Mouse (Mus musculus) granulocyte monocyte progenitor cell, adult 5-6 weeks (primary cell): Measurements from ENCODE around the gene Krtap4-1. TPM values are rescaled to one million over a fixed set of nuclear protein-coding genes. Genes with fewer than 3 reads are reported as not detected.

ENCODE experiments used
- ATAC-seq: replicated peaks from 2 replicates; pipeline ENCODE4 v1.8.0; 2016; ENCODE audit warnings: mild to moderate bottlenecking, moderate TSS enrichment, inconsistent platforms; ENCODE audit not compliant: poor library complexity, severe bottlenecking
- total RNA-seq, 2 experiments: library from RNA; stranded (forward) in 1 of 2; stranded (reverse) in 1 of 2; fragments of 200-712, 200-1000 nt in 1 of 2; fragments of >200 nt in 1 of 2; fragmentation: Nextera tagmentation in 1 of 2; gene quantifications; 2 replicates each; pipeline ENCODE4 v1.2.3; 2014 to 2017

Krtap4-1 gene
- total RNA-seq, 2 experiments from 2014 or later: not detected

DNA sequence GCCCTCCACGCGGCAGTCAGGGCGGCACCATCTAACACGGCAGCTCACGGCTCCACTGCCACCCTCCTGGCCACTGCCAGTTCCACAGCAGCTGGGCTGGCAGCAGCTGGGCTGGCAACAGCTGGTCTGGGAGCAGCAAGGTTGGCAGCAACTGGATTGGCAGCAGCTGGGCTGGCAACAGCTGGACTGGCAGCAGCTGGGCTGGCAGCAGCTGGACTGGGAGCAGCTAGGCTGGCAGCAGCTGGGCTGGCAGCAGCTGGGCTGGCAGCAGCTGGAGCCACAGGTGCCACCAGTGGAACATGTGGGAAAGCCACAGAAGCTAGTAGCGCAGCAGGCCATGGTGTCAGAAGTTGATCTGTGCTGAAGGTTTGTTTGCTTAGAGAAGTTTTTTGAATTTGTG, 37.1 kb downstream of the Krtap4-1 start, which contains the start of gene Krtap1-3:
Krtap1-3 (minus strand) TSS at position 359 of the 400 bp plus-strand sequence.
- ATAC-seq: no peak

DNA sequence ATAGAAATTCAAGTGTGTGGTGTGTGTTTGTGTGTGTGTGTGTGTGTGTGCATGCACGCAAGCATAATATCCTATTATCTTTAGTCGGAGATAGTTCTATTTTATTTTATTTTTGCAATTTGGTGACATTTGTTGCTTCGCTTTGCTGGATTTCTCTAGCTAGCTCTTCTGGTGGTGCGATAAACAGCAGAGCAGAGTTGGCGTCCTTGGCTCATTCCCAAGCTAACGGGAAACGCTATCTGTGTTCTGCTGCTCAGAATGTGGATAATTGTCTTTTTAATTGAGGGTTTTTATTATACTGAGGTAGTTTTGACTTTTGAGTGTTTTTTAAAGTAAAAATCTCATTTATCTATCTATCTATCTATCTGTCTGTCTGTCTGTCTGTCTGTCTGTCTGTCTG, 42.9 kb downstream of the Krtap4-1 start:
- ATAC-seq: no peak

DNA sequence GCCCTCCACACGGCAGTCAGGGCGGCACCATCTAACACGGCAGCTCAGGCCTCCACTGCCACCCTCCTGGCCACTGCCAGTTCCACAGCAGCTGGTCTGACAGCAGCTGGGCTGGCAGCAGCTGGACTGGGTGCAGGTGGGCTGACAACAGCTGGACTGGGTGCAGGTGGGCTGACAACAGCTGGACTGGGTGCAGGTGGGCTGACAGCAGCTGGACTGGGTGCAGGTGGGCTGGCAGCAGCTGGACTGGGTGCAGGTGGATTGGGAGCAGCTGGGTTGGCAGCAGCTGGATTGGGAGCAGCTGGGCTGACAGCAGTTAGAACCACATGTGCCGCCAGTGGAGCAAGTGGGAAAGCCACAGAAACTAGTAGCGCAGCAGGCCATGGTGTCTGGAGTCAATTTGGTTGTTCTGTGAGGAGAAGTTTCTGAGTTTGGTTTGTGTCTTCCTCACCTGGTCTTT, 44.8 kb downstream of the Krtap4-1 start, which contains the start of gene Krtap1-4:
Krtap1-4 (minus strand) TSS at position 410 of the 460 bp plus-strand sequence.
- ATAC-seq: no peak

DNA sequence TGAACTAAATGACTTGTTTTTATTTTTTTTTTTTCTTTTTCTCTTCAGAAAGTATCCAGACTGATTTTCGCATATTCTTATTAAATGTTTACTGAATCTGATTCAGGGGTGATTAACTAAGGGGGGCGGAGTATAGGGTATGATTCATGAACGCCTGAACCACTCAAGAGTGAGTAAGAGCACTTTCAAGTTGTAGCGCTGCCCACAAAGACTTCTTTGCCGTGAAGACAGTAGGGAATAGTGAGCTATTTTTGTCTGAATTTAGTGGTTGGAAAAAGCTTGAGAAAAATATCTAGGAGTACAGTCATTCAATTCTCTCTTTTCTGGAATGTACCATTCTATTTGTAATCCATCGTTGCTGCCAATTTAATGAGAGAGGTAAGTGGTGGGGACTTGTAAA, 46.5 kb downstream of the Krtap4-1 start:
- no peak for ATAC-seq

DNA sequence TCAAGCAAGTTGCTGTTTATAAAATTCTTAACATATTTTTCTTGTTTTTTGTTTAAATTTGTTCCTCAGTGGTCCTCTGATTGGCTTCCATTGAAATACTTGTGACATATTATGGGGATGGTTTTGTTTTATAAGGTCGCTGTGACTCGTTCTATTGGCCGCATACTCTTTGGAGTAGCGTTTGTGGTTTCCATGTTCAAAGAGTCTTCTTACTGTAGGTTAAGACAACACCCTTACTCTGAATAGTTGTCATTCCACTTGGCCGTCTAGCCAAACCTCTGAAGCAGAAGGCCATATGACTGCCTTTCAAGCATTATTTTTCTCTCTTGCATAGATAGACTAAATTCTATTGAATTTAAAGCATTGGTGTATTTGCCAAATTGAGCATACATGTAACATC, 47.0 kb downstream of the Krtap4-1 start:
- ATAC-seq: no peak

DNA sequence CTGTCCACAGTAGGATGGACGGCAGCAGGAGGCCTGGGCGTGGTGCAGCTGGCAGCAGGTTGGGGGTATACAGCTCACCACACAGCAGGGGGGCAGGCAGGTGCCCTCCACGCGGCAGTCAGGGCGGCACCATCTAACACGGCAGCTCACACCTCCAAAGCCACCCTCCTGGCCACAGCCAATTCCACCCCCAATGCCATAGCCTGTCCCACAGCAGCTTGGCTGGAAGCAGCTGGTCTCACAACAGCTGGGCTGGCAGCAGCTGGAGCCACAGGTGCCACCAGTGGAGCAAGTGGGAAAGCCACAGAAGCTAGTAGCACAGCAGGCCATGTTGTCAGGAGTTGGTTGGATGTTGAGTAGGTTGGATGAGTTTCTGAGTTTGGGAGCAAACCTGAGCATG, 47.4 kb downstream of the Krtap4-1 start, which contains the start of gene Krtap1-5:
Krtap1-5 (minus strand) TSS at position 381 of the 400 bp plus-strand sequence.
- no peak for ATAC-seq

Other genes starting within 250 kb of the Krtap4-1 start
Only the 30 nearest of the 38 such genes appear.
- gene Krt23, start 135.1 kb downstream of the Krtap4-1 start, total RNA-seq (2014; fragmentation: Nextera tagmentation): not detected in 2 replicates
- gene Krt23, start 135.1 kb downstream of the Krtap4-1 start, total RNA-seq (2017): not detected in 2 replicates
- gene Krt39, start 106.9 kb downstream of the Krtap4-1 start, total RNA-seq (2014; fragmentation: Nextera tagmentation): not detected in 2 replicates
- not detected in 2 replicates for gene Krt39, start 106.9 kb downstream of the Krtap4-1 start, total RNA-seq (2017)
- gene Krt40, start 85.1 kb downstream of the Krtap4-1 start, total RNA-seq (2014; fragmentation: Nextera tagmentation): not detected in 2 replicates
- gene Krt40, start 85.1 kb downstream of the Krtap4-1 start, total RNA-seq (2017): not detected in 2 replicates
- gene Krtap3-3, start 77.4 kb downstream of the Krtap4-1 start, total RNA-seq (2014; fragmentation: Nextera tagmentation): not detected in 2 replicates
- not detected in 2 replicates for gene Krtap3-3, start 77.4 kb downstream of the Krtap4-1 start, total RNA-seq (2017)
- not detected in 2 replicates for gene Krtap3-2, start 71.4 kb downstream of the Krtap4-1 start, total RNA-seq (2014; fragmentation: Nextera tagmentation)
- gene Krtap3-2, start 71.4 kb downstream of the Krtap4-1 start, total RNA-seq (2017): not detected in 2 replicates
- not detected in 2 replicates for gene Gm11939, start 68.8 kb downstream of the Krtap4-1 start, total RNA-seq (2014; fragmentation: Nextera tagmentation)
- not detected in 2 replicates for gene Gm11939, start 68.8 kb downstream of the Krtap4-1 start, total RNA-seq (2017)
- gene Krtap3-1, start 61.6 kb downstream of the Krtap4-1 start, total RNA-seq (2014; fragmentation: Nextera tagmentation): not detected in 2 replicates
- not detected in 2 replicates for gene Krtap3-1, start 61.6 kb downstream of the Krtap4-1 start, total RNA-seq (2017)
- not detected in 2 replicates for gene Krtap1-5, start 47.2 kb downstream of the Krtap4-1 start, total RNA-seq (2014; fragmentation: Nextera tagmentation)
- not detected in 2 replicates for gene Krtap1-5, start 47.2 kb downstream of the Krtap4-1 start, total RNA-seq (2017)
- not detected in 2 replicates for gene Krtap1-4, start 44.6 kb downstream of the Krtap4-1 start, total RNA-seq (2014; fragmentation: Nextera tagmentation)
- not detected in 2 replicates for gene Krtap1-4, start 44.6 kb downstream of the Krtap4-1 start, total RNA-seq (2017)
- gene Krtap1-3, start 36.9 kb downstream of the Krtap4-1 start, total RNA-seq (2014; fragmentation: Nextera tagmentation): not detected in 2 replicates
- not detected in 2 replicates for gene Krtap1-3, start 36.9 kb downstream of the Krtap4-1 start, total RNA-seq (2017)
- gene Krtap9-3, start 30.1 kb downstream of the Krtap4-1 start, total RNA-seq (2014; fragmentation: Nextera tagmentation): not detected in 2 replicates
- gene Krtap9-3, start 30.1 kb downstream of the Krtap4-1 start, total RNA-seq (2017): not detected in 2 replicates
- not detected in 2 replicates for gene Gm11938, start 24.9 kb downstream of the Krtap4-1 start, total RNA-seq (2014; fragmentation: Nextera tagmentation)
- not detected in 2 replicates for gene Gm11938, start 24.9 kb downstream of the Krtap4-1 start, total RNA-seq (2017)
- gene Gm11937, start 18.0 kb downstream of the Krtap4-1 start, total RNA-seq (2014; fragmentation: Nextera tagmentation): not detected in 2 replicates
- not detected in 2 replicates for gene Gm11937, start 18.0 kb downstream of the Krtap4-1 start, total RNA-seq (2017)
- gene Krtap2-4, start 13.4 kb downstream of the Krtap4-1 start, total RNA-seq (2014; fragmentation: Nextera tagmentation): not detected in 2 replicates
- gene Krtap2-4, start 13.4 kb downstream of the Krtap4-1 start, total RNA-seq (2017): not detected in 2 replicates
- gene Gm11562, start 7.8 kb downstream of the Krtap4-1 start, total RNA-seq (2014; fragmentation: Nextera tagmentation): not detected in 2 replicates
- gene Gm11562, start 7.8 kb downstream of the Krtap4-1 start, total RNA-seq (2017): not detected in 2 replicates
- gene Krtap4-2, start 6.8 kb upstream of the Krtap4-1 start, total RNA-seq (2014; fragmentation: Nextera tagmentation): not detected in 2 replicates
- not detected in 2 replicates for gene Krtap4-2, start 6.8 kb upstream of the Krtap4-1 start, total RNA-seq (2017)
- not detected in 2 replicates for gene Krtap4-7, start 15.9 kb upstream of the Krtap4-1 start, total RNA-seq (2014; fragmentation: Nextera tagmentation)
- not detected in 2 replicates for gene Krtap4-7, start 15.9 kb upstream of the Krtap4-1 start, total RNA-seq (2017)
- not detected in 2 replicates for gene Gm11555, start 22.0 kb upstream of the Krtap4-1 start, total RNA-seq (2014; fragmentation: Nextera tagmentation)
- not detected in 2 replicates for gene Gm11555, start 22.0 kb upstream of the Krtap4-1 start, total RNA-seq (2017)
- gene Gm11563, start 30.7 kb upstream of the Krtap4-1 start, total RNA-seq (2014; fragmentation: Nextera tagmentation): not detected in 2 replicates
- not detected in 2 replicates for gene Gm11563, start 30.7 kb upstream of the Krtap4-1 start, total RNA-seq (2017)
- not detected in 2 replicates for gene Krtap4-6, start 37.7 kb upstream of the Krtap4-1 start, total RNA-seq (2014; fragmentation: Nextera tagmentation)
- gene Krtap4-6, start 37.7 kb upstream of the Krtap4-1 start, total RNA-seq (2017): not detected in 2 replicates
- gene Gm14190, start 62.5 kb upstream of the Krtap4-1 start, total RNA-seq (2014; fragmentation: Nextera tagmentation): not detected in 2 replicates
- gene Gm14190, start 62.5 kb upstream of the Krtap4-1 start, total RNA-seq (2017): not detected in 2 replicates
- not detected in 2 replicates for gene Gm14180, start 106.1 kb upstream of the Krtap4-1 start, total RNA-seq (2014; fragmentation: Nextera tagmentation)
- not detected in 2 replicates for gene Gm14180, start 106.1 kb upstream of the Krtap4-1 start, total RNA-seq (2017)
- gene Gm11595, start 144.7 kb upstream of the Krtap4-1 start, total RNA-seq (2014; fragmentation: Nextera tagmentation): not detected in 2 replicates
- not detected in 2 replicates for gene Gm11595, start 144.7 kb upstream of the Krtap4-1 start, total RNA-seq (2017)
- gene Krtap4-8, start 152.5 kb upstream of the Krtap4-1 start, total RNA-seq (2014; fragmentation: Nextera tagmentation): not detected in 2 replicates
- not detected in 2 replicates for gene Krtap4-8, start 152.5 kb upstream of the Krtap4-1 start, total RNA-seq (2017)
- gene Krtap4-9, start 157.0 kb upstream of the Krtap4-1 start, total RNA-seq (2014; fragmentation: Nextera tagmentation): not detected in 2 replicates
- not detected in 2 replicates for gene Krtap4-9, start 157.0 kb upstream of the Krtap4-1 start, total RNA-seq (2017)
- gene Gm11596, start 165.2 kb upstream of the Krtap4-1 start, total RNA-seq (2014; fragmentation: Nextera tagmentation): not detected in 2 replicates
- gene Gm11596, start 165.2 kb upstream of the Krtap4-1 start, total RNA-seq (2017): not detected in 2 replicates
- not detected in 2 replicates for gene Gm11569, start 170.7 kb upstream of the Krtap4-1 start, total RNA-seq (2014; fragmentation: Nextera tagmentation)
- gene Gm11569, start 170.7 kb upstream of the Krtap4-1 start, total RNA-seq (2017): not detected in 2 replicates
- not detected in 2 replicates for gene Gm11554, start 176.2 kb upstream of the Krtap4-1 start, total RNA-seq (2014; fragmentation: Nextera tagmentation)
- not detected in 2 replicates for gene Gm11554, start 176.2 kb upstream of the Krtap4-1 start, total RNA-seq (2017)
- not detected in 2 replicates for gene Krtap4-13, start 181.7 kb upstream of the Krtap4-1 start, total RNA-seq (2014; fragmentation: Nextera tagmentation)
- gene Krtap4-13, start 181.7 kb upstream of the Krtap4-1 start, total RNA-seq (2017): not detected in 2 replicates
- gene Gm11564, start 187.4 kb upstream of the Krtap4-1 start, total RNA-seq (2014; fragmentation: Nextera tagmentation): not detected in 2 replicates
- not detected in 2 replicates for gene Gm11564, start 187.4 kb upstream of the Krtap4-1 start, total RNA-seq (2017)